Mouse (Mus musculus): ENCODE measurements around the gene Adamtsl5. TPM values are rescaled to one million over a fixed set of nuclear protein-coding genes. Genes with fewer than 3 reads are reported as not detected.

The Adamtsl5 gene
- polyA plus RNA-seq, 1 experiment from 2014 or later, result 1.6 TPM

- Histone ChIP-seq H3K9me3 (no peaks in the 10 kb centered on the region), H3K9ac (peak overlapping the region; percentile 49; the same call in 1 of the 2 replicates), H3K27ac (replicated peaks) (no peak overlapping the region), H3K36me3 (no peaks in the 10 kb centered on the region), H3K4me3 (peak overlapping the region; percentile 22), H3K4me1 (replicated peaks) (peaks cover 9% of the 10 kb centered on the region), H3K4me2 (peak overlapping the region; percentile 29), H3K27me3 (peaks cover 12% of the 10 kb centered on the region)
- ATAC-seq (ENCODE audit: low read depth), result peak; percentile 63
- WGBS, result 4% methylated on average over 12 of the region's 12 CpGs
Measured at GRCm38 (mm10) chr10:80371411-80371966, 23.3 kb upstream of the Adamtsl5 start.

- H3K36me3 ChIP-seq, result no peaks in the 10 kb centered on the region
- peaks cover 12% of the 10 kb centered on the region for H3K27me3 ChIP-seq
- H3K4me3 ChIP-seq, result no peak overlapping the region
- ATAC-seq (ENCODE audit: low read depth), result no peak
- no peak overlapping the region for H3K27ac ChIP-seq (replicated peaks)
- no peak overlapping the region for H3K9ac ChIP-seq
- no peaks in the 10 kb centered on the region for H3K9me3 ChIP-seq
- 85% methylated on average over 21 of the region's 21 CpGs for WGBS
- no peak overlapping the region for H3K4me2 ChIP-seq
- peaks cover 9% of the 10 kb centered on the region for H3K4me1 ChIP-seq (replicated peaks)
Measured at GRCm38 (mm10) chr10:80369995-80370747, 22.0 kb upstream of the Adamtsl5 start.

DNA sequence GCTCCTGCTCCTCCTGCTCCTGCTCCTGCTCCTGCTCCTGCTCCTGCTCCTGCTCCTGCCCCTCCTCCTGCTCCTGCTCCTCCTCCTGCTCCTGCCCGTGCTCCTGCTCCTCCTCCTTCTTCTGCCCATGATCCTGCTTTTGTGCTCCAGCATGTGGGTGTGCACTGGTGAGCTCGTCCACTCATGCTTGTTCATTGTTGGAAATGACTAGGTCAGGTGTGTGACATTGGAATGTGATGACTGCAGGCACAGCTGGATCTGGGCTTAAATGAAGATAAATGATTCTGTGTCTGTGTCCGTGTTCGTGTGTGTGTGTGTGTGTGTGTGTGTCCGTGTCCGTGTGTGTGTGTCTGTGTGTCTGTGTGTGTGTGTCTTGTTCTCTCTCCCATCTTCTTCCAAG, 20.2 kb upstream of the Adamtsl5 start:
- WGBS, result 87% methylated on average over 6 of the region's 6 CpGs
- no peak overlapping the region for H3K9ac ChIP-seq
- H3K27ac ChIP-seq (replicated peaks), result no peak overlapping the region
- no peaks in the 10 kb centered on the region for H3K9me3 ChIP-seq
- peaks cover 15% of the 10 kb centered on the region for H3K4me1 ChIP-seq (replicated peaks)
- H3K4me3 ChIP-seq, result no peak overlapping the region
- H3K27me3 ChIP-seq, result peaks cover 25% of the 10 kb centered on the region
- H3K36me3 ChIP-seq, result no peaks in the 10 kb centered on the region
- no peak overlapping the region for H3K4me2 ChIP-seq
- no peak for ATAC-seq (ENCODE audit: low read depth)

DNA sequence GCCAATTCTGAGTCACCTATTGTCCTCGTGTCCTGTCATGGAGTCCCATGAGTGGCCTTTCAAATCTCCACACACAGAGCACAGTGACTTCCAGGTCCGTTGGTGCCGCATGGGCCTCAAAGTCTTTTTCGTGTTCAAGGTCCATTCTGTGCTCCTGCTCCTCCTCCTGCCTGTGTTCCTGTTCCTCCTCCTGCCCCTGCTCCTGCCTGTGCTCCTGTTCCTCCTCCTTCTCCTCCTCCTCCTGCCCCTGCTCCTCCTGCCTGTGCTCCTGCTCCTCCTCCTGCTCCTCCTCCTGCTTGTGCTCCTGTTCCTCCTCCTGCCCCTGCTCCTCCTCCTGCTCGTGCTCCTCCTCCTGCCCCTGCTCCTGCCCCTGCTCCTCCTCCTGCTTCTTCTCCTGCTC, 19.7 kb upstream of the Adamtsl5 start:
- Histone ChIP-seq H3K36me3 (no peaks in the 10 kb centered on the region), H3K27ac (replicated peaks) (no peak overlapping the region), H3K4me2 (no peak overlapping the region), H3K9me3 (no peaks in the 10 kb centered on the region), H3K4me3 (no peak overlapping the region), H3K9ac (no peak overlapping the region), H3K4me1 (replicated peaks) (peaks cover 15% of the 10 kb centered on the region), H3K27me3 (peaks cover 26% of the 10 kb centered on the region)
- ATAC-seq (ENCODE audit: low read depth), result no peak
- 66% methylated on average over 5 of the region's 5 CpGs for WGBS

DNA sequence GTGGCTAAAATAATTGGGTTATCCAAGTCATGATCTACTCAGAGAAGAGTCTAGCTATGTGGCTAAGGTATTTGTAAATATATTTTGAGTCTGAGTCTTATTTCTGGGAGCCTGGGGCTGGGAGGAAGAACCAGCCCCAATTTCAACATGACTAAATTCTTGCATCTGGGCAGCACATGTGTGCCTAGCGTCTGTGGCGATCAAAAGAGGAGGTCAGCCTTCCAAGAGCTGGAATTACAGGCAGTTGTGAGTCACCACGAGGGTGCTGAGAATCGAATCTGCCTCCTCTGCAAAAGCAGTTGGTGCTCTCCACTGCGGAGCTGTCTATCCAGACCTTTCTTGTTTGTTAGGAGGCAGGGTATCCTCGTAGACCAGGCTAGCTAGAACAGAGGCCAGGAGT, 17.5 kb upstream of the Adamtsl5 start:
- Histone ChIP-seq H3K9ac (no peak overlapping the region), H3K9me3 (no peaks in the 10 kb centered on the region), H3K36me3 (no peaks in the 10 kb centered on the region), H3K27me3 (peaks cover 33% of the 10 kb centered on the region), H3K4me1 (replicated peaks) (peaks cover 5% of the 10 kb centered on the region; the same call in 1 of the 2 replicates), H3K4me3 (no peak overlapping the region), H3K27ac (replicated peaks) (no peak overlapping the region), H3K4me2 (no peak overlapping the region)
- no peak for ATAC-seq (ENCODE audit: low read depth)
- 67% methylated on average over 6 of the region's 6 CpGs for WGBS

DNA sequence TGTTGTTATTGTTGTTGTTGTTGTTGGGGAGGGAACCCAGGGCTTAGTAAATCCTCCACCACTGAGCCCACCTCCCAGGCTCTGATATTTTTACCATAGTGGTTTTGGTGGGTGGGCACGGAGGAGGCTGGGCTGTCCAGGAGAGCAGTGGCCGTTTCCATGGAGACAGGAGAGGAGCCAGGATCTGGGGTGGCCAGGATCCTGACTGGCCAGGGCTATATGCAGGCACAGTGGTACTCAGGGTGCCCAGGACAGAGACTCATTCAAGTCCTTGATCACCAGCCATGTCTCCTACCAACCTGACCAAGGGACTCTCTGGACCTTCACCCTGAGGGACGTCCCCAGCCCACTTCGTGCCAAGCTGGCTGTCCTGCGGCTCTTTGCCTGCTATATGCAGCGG, 15.5 kb upstream of the Adamtsl5 start:
- WGBS, result 38% methylated on average over 6 of the region's 6 CpGs
- Histone ChIP-seq H3K9ac (no peak overlapping the region), H3K9me3 (no peaks in the 10 kb centered on the region), H3K4me3 (no peak overlapping the region), H3K4me2 (no peak overlapping the region), H3K4me1 (replicated peaks) (peaks cover 5% of the 10 kb centered on the region; the same call in 1 of the 2 replicates), H3K27ac (replicated peaks) (no peak overlapping the region), H3K36me3 (no peaks in the 10 kb centered on the region), H3K27me3 (peaks cover 52% of the 10 kb centered on the region)
- ATAC-seq (ENCODE audit: low read depth), result no peak

DNA sequence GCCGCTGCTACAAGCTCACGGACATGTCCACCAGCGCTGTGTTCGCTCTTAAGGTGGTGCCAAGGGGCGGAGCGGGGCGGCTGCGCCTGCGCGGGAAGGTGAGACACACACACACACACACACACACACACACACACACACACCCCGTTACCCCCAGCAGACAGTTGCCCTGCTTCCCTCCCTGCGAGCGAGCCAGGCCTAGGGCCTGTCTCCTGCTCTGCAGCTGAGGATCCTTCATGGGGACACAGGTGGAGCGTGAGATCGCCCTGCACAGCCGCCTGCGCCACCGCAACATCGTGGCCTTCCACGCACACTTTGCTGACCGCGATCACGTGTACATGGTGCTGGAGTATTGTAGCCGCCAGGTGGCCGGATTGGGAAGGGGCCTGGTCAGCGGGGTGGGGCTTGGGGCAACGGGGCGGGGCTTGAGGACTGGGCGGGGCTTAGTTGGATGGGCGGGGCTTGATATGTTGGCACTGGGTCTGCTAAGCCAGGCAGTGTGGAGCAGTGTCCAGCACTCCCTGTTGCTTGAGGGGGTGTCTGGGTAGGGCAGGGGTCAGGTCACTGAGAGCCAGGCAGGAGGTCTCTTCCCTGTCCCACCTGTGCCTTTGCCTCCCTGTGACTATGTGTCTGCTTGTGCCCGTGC, 9.9 kb upstream of the Adamtsl5 start:
- ATAC-seq (ENCODE audit: low read depth), result peak; percentile 52
- Histone ChIP-seq H3K4me1 (replicated peaks) (peaks cover 19% of the 10 kb centered on the region), H3K9ac (peak overlapping the region; percentile 47), H3K4me2 (peak overlapping the region; percentile 52), H3K27ac (replicated peaks) (no peak overlapping the region), H3K9me3 (no peaks in the 10 kb centered on the region), H3K36me3 (no peaks in the 10 kb centered on the region), H3K4me3 (peak overlapping the region; percentile 27), H3K27me3 (peaks cover 83% of the 10 kb centered on the region)
- 7% methylated on average over 31 of the region's 31 CpGs for WGBS

DNA sequence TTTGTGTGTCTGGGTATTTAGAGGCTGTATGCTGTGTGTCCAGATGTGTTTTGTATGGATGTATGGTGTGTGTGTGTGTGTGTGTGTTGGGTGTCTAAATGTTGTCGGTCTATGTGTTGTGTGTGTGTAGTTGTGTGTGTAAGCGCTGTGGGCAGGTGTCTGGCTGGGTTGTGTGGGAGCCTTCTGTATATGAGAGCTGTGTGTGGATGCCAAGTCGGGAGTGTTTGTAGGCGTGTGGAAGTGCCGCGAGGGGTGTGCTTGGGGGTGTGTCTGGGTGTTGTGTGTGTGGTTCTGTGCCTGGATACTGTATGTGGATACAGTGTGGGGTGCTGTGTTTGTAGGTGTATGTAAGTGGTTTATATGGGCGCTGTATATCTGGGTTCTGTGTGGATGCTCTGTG, 9.1 kb upstream of the Adamtsl5 start:
- Histone ChIP-seq H3K27me3 (peaks cover 87% of the 10 kb centered on the region), H3K4me3 (no peak overlapping the region)

GRCm38 (mm10) chr10:80356737-80357136, 8.5 kb upstream of the Adamtsl5 start:
- Histone ChIP-seq H3K4me2 (peak overlapping the region; percentile 54), H3K4me1 (replicated peaks) (peaks cover 19% of the 10 kb centered on the region), H3K36me3 (no peaks in the 10 kb centered on the region), H3K9me3 (no peaks in the 10 kb centered on the region), H3K27ac (replicated peaks) (no peak overlapping the region), H3K9ac (peak overlapping the region; percentile 34; the same call in 1 of the 2 replicates), H3K27me3 (peaks cover 93% of the 10 kb centered on the region), H3K4me3 (peak overlapping the region; percentile 33)
- WGBS, result 1% methylated on average over 34 of the region's 34 CpGs
- ATAC-seq (ENCODE audit: low read depth), result no peak

More for the DNA sequence above, 9.1 kb upstream of the Adamtsl5 start:
- Histone ChIP-seq H3K4me1 (replicated peaks) (peaks cover 19% of the 10 kb centered on the region), H3K9me3 (no peaks in the 10 kb centered on the region), H3K4me2 (no peak overlapping the region; the same call in 1 of the 2 replicates), H3K36me3 (no peaks in the 10 kb centered on the region), H3K9ac (no peak overlapping the region), H3K27ac (replicated peaks) (no peak overlapping the region)
- 40% methylated on average over 7 of the region's 7 CpGs for WGBS
- no peak for ATAC-seq (ENCODE audit: low read depth)

DNA sequence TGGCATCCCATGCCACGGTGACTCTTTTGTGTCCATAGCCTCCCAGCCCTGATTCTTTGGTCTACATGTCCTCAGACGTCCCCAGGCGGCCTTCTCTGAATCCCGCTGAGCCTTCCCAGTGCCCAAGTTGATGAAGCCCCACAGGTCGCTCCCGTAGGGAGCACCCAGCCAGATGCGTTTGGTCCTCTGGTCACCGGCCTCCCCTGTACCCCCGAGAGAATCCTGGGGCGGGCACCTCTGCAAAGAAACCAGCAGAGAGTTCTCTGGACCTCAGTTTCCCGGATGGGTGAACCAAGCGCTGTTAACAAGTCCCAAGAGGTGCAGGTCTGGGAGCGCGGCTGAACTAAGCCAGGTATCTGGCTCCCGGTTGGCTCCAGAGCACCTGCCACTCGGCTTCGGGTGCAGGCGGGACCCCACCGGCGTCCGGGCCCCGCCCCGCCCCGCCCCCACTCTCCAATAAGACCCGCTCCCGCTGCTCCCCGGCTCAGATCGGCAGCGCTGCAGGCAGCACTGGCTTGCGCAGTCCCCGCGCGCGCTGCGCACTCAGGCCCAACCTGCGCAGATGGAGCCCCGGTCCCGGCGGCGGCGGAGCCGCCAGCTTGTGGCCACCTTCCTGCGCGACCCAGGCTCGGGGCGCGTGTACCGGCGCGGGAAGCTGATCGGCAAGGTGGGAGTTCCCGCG, 7.9 kb upstream of the Adamtsl5 start, which contains the start of gene Plk5:
Gene Plk5 (plus strand): TSS at position 459 of the 682 bp plus-strand sequence.
- H3K27me3 ChIP-seq, result peaks cover 98% of the 10 kb centered on the region
- peak within 1 kb of the TSS; percentile 33 for H3K4me3 ChIP-seq
- H3K9me3 ChIP-seq, result no peaks in the 10 kb centered on the region
- H3K4me1 ChIP-seq (replicated peaks), result peaks cover 19% of the 10 kb centered on the region
- 3% methylated on average over 53 of the region's 53 CpGs for WGBS
- H3K27ac ChIP-seq (replicated peaks), result no peak within 1 kb of the TSS
- H3K9ac ChIP-seq, result peak within 1 kb of the TSS; percentile 34; the same call in 1 of the 2 replicates
- H3K4me2 ChIP-seq, result peak within 1 kb of the TSS; percentile 54
- ATAC-seq (ENCODE audit: low read depth), result no peak
- H3K36me3 ChIP-seq, result no peaks in the 10 kb centered on the region

- Histone ChIP-seq H3K27ac (replicated peaks) (no peak overlapping the region), H3K27me3 (peaks cover 100% of the 10 kb centered on the region), H3K4me2 (no peak overlapping the region), H3K9me3 (no peaks in the 10 kb centered on the region), H3K4me1 (replicated peaks) (peaks cover 19% of the 10 kb centered on the region), H3K4me3 (no peak overlapping the region), H3K9ac (no peak overlapping the region), H3K36me3 (no peaks in the 10 kb centered on the region)
- 12% methylated on average over 9 of the region's 9 CpGs for WGBS
- no peak for ATAC-seq (ENCODE audit: low read depth)
Measured at GRCm38 (mm10) chr10:80355431-80355830, 7.2 kb upstream of the Adamtsl5 start.

DNA sequence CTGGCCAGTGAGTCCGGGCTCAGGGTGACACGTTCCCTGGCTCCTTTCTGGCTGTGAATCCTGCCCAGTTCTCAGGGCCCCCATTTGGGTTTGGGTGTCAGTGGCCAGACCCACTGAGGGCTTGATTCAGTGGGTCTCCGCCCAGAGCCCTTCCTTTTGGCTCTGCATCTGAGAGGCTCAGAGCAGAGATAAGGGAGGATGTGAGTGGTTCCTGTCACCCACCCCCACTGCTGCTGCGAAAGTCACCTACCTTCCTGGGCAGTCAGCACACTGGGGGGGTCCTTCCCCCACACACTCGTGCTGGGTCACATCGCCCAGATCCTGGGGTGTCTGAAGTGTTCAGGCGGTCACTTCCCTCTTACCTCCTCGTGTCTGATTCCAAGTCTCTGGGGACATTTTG, 4.5 kb upstream of the Adamtsl5 start:
- 63% methylated on average over 8 of the region's 8 CpGs for WGBS
- Histone ChIP-seq H3K27ac (replicated peaks) (no peak overlapping the region), H3K27me3 (peaks cover 99% of the 10 kb centered on the region), H3K9ac (no peak overlapping the region), H3K4me3 (no peak overlapping the region), H3K4me1 (replicated peaks) (peaks cover 27% of the 10 kb centered on the region), H3K9me3 (no peaks in the 10 kb centered on the region), H3K4me2 (no peak overlapping the region), H3K36me3 (no peaks in the 10 kb centered on the region)
- ATAC-seq (ENCODE audit: low read depth), result no peak
